ENCODE assay signal across 7 mouse cellular contexts in genomic region chr7:142278183-142278582, GRCm38 (mm10). TPM values are rescaled to one million over a fixed set of nuclear protein-coding genes. Genes with fewer than 3 reads are reported as not detected.
DNase-seq lines count a peak whose midpoint lies in the region; ATAC-seq and TF ChIP-seq lines count a peak whose summit lies in the region.
"Not testable (repeated sequence)": the region's sequence is repeated elsewhere in the genome, so short reads cannot be mapped to it uniquely, and the experiment has no call there.

No protein-coding gene starts in this region.

- peak; percentile 65 for TF ChIP-seq CTCF in gastrocnemius, adult 2 months (IDR thresholded peaks at IDR 0.05)
- peak; percentile 77 for TF ChIP-seq CTCF in midbrain, postnatal 0 days (IDR thresholded peaks at IDR 0.05)

- H3K9me3 ChIP-seq in limb, embryonic 10.5 days (replicated peaks); midbrain, postnatal 0 days (ENCODE audit: low read length): not testable (repeated sequence)

- H3K36me3 ChIP-seq in limb, embryonic 10.5 days; midbrain, postnatal 0 days (ENCODE audit: insufficient read depth, low read length): not testable (repeated sequence)

- peaks cover 11% of the 10 kb centered on the region for H3K27me3 ChIP-seq in limb, embryonic 10.5 days (ENCODE audit: low read depth, poor library complexity, severe bottlenecking)
- not testable (repeated sequence) for H3K27me3 ChIP-seq in midbrain, postnatal 0 days (ENCODE audit: insufficient read depth, low read length)

- H3K4me1 ChIP-seq in limb, embryonic 10.5 days; midbrain, postnatal 0 days (ENCODE audit: insufficient read depth, low read length): not testable (repeated sequence)

- not testable (repeated sequence) for H3K27ac ChIP-seq in gastrocnemius, adult 2 months; limb, embryonic 10.5 days; midbrain, postnatal 0 days (ENCODE audit: low read depth, low read length)

- intact Hi-C loops in gastrocnemius, adult 2 months (cut with DNase I), result loop anchor here (1.0 kb wide), 1 partner anchor 15 kb away; no protein-coding TSS in a partner anchor

- H3K4me3 ChIP-seq in gastrocnemius, adult 2 months; limb, embryonic 10.5 days; midbrain, postnatal 0 days (ENCODE audit: low read depth, low read length): not testable (repeated sequence)

- not testable (repeated sequence) for H3K9ac ChIP-seq in midbrain, postnatal 0 days (replicated peaks; ENCODE audit: low read length, poor library complexity, severe bottlenecking)

- peak; percentile 60 to 83 for DNase-seq in adrenal gland, adult (ENCODE audit: inconsistent age in 2 of 2, low spot score in 1 of 2)
- peak; percentile 71 to 76 for DNase-seq in cerebellum, postnatal 36 days
- peak; percentile 68 for DNase-seq in gastrocnemius, adult 2 months
- DNase-seq in kidney, adult 18-20 months, result peak; percentile 71
- DNase-seq in limb, embryonic 10.5 days (ENCODE audit: low spot score), result peak; percentile 70
- peak; percentile 81 for DNase-seq in midbrain, postnatal 0 days (ENCODE audit: low spot score)
- peak; percentile 10 for DNase-seq in spleen, adult 12 weeks (ENCODE audit: low spot score)

- WGBS in limb, embryonic 10.5 days, result 0% methylated on average over 3 of the region's 3 CpGs
- 0% methylated on average over 3 of the region's 3 CpGs for WGBS in midbrain, postnatal 0 days

- not testable (repeated sequence) for ATAC-seq in midbrain, postnatal 0 days (ENCODE audit: low FRiP score)

- H3K4me2 ChIP-seq in midbrain, postnatal 0 days (ENCODE audit: low read depth, low read length, poor library complexity, severe bottlenecking), result not testable (repeated sequence)

RNA-seq across cellular contexts. Expression of gene Gm4559, which starts 4.0 kb away (rescaled TPM):
- not detected for total RNA-seq in gastrocnemius, adult 2 months (2021)
- not detected in 2 replicates for polyA plus RNA-seq in limb, embryonic 10.5 days (2016; fragmentation: Nextera tagmentation; extraction: Ambion mirVana)
- total RNA-seq in midbrain, postnatal 0 days (2014; rRNA removed), result not detected in 2 replicates
- polyA plus RNA-seq in midbrain, postnatal 0 days (2015; fragmentation: Nextera tagmentation; extraction: Ambion mirVana), result not detected in 2 replicates

RNA-seq across cellular contexts. Expression of gene Krtap5-1, which starts 18.7 kb away (rescaled TPM):
- total RNA-seq in gastrocnemius, adult 2 months (2021), result not detected
- not detected in 2 replicates for polyA plus RNA-seq in limb, embryonic 10.5 days (2016; fragmentation: Nextera tagmentation; extraction: Ambion mirVana)
- total RNA-seq in midbrain, postnatal 0 days (2014; rRNA removed), result not detected in 2 replicates
- polyA plus RNA-seq in midbrain, postnatal 0 days (2015; fragmentation: Nextera tagmentation; extraction: Ambion mirVana), result not detected in 2 replicates

RNA-seq across cellular contexts. Expression of gene Gm2431, which starts 20.0 kb away (rescaled TPM):
- total RNA-seq in gastrocnemius, adult 2 months (2021), result not detected
- polyA plus RNA-seq in limb, embryonic 10.5 days (2016; fragmentation: Nextera tagmentation; extraction: Ambion mirVana), result not detected in 2 replicates
- total RNA-seq in midbrain, postnatal 0 days (2014; rRNA removed), result not detected in 2 replicates
- not detected in 2 replicates for polyA plus RNA-seq in midbrain, postnatal 0 days (2015; fragmentation: Nextera tagmentation; extraction: Ambion mirVana)

RNA-seq across cellular contexts. Expression of gene Krtap5-4, which starts 25.2 kb away (rescaled TPM):
- not detected for total RNA-seq in gastrocnemius, adult 2 months (2021)
- polyA plus RNA-seq in limb, embryonic 10.5 days (2016; fragmentation: Nextera tagmentation; extraction: Ambion mirVana), result not detected in 2 replicates
- total RNA-seq in midbrain, postnatal 0 days (2014; rRNA removed), result not detected in 2 replicates
- not detected in 2 replicates for polyA plus RNA-seq in midbrain, postnatal 0 days (2015; fragmentation: Nextera tagmentation; extraction: Ambion mirVana)

RNA-seq across cellular contexts. Expression of gene Gm40460, which starts 37.3 kb away (rescaled TPM):
- not detected for total RNA-seq in gastrocnemius, adult 2 months (2021)
- not detected in 2 replicates for polyA plus RNA-seq in limb, embryonic 10.5 days (2016; fragmentation: Nextera tagmentation; extraction: Ambion mirVana)
- total RNA-seq in midbrain, postnatal 0 days (2014; rRNA removed), result not detected in 2 replicates
- polyA plus RNA-seq in midbrain, postnatal 0 days (2015; fragmentation: Nextera tagmentation; extraction: Ambion mirVana), result not detected in 2 replicates

Comparison
In these comparisons a context has a peak if more than half of its experiments do, and no peak if none do; other contexts are left out.
1. DNase-seq: peak in every context shown above with its lines; median percentile 81 in midbrain, postnatal 0 days; 74 in cerebellum, postnatal 36 days; 72 in adrenal gland, adult; 71 in kidney, adult 18-20 months; 70 in limb, embryonic 10.5 days; 68 in gastrocnemius, adult 2 months; 10 in spleen, adult 12 weeks.